Mouse (Mus musculus) midbrain, embryonic 14.5 days (tissue): Measurements from ENCODE around the gene Capza1. TPM values are rescaled to one million over a fixed set of nuclear protein-coding genes. Genes with fewer than 3 reads are reported as not detected.
A peak's percentile ranks its signal among the peaks of the same experiment; 100 is the strongest.

ENCODE experiments used
- ATAC-seq: fragments of 200-750 bp; cut with Nextera tagmentation; 2 replicates; pipeline ENCODE4 v1.8.0; 2017; ENCODE audit warnings: moderate number of reproducible peaks, moderate library complexity; ENCODE audit not compliant: low FRiP score, low TSS enrichment
- DNase-seq: peaks from one replicate; pipeline ENCODE4 v3.0.0-alpha.2; 2015
- H3K27ac ChIP-seq: fragments of 300-500 bp; sonication (generic); replicated peaks from 2 replicates; pipeline ENCODE4 v1.5.1; 2014; ENCODE audit warnings: mild to moderate bottlenecking, low read depth, low read length, moderate library complexity
- H3K27me3 ChIP-seq: fragments of 300-500 bp; sonication (generic); 2 replicates; pipeline ENCODE4 v1.6.1; 2014; ENCODE audit warnings: low read length, control low read depth, mixed read lengths; ENCODE audit not compliant: control insufficient read depth, insufficient read depth
- H3K36me3 ChIP-seq: fragments of 300-500 bp; sonication (generic); 2 replicates; pipeline ENCODE4 v1.6.1; 2014; ENCODE audit warnings: low read length, control low read depth; ENCODE audit not compliant: control insufficient read depth, insufficient read depth
- H3K4me1 ChIP-seq: fragments of 300-500 bp; sonication (generic); 2 replicates; pipeline ENCODE4 v1.6.1; 2014; ENCODE audit warnings: mild to moderate bottlenecking, antibody characterized with exemption, low read length, control low read depth; ENCODE audit not compliant: control insufficient read depth, insufficient read depth
- H3K4me2 ChIP-seq: fragments of 300-500 bp; sonication (generic); 2 replicates; pipeline ENCODE4 v1.6.1; 2014; ENCODE audit warnings: mild to moderate bottlenecking, low read length, moderate library complexity
- H3K4me3 ChIP-seq: fragments of 300-500 bp; sonication (generic); replicated peaks from 2 replicates; pipeline ENCODE4 v1.5.1; 2014; ENCODE audit warnings: low read depth, low read length
- H3K9ac ChIP-seq: fragments of 300-500 bp; sonication (generic); replicated peaks from 2 replicates; pipeline ENCODE4 v1.6.1; 2014; ENCODE audit warnings: mild to moderate bottlenecking, low read length, moderate library complexity
- H3K9me3 ChIP-seq: fragments of 300-500 bp; sonication (generic); 2 replicates; pipeline ENCODE4 v1.6.1; 2016; ENCODE audit warnings: low read length, control low read depth, mixed read lengths; ENCODE audit not compliant: control insufficient read depth
- WGBS: fragments of 180-500 bp; shearing (Covaris S2); extraction: QIAGEN DNeasy Blood & Tissue Kit; methylation state at CpG from one replicate; pipeline ENCODE4 v1.1.7; 2014; 5-methylcytosine and 5-hydroxymethylcytosine counted together
- polyA plus RNA-seq: library from polyadenylated mRNA; unstranded; fragments of >200 nt; fragmentation: Nextera tagmentation; extraction: Ambion mirVana; gene quantifications from 2 replicates; pipeline ENCODE4 v1.2.1, GENCODE M21; 2014

Gene Capza1
- polyA plus RNA-seq, 1 experiment from 2014 or later: 213 TPM

DNA sequence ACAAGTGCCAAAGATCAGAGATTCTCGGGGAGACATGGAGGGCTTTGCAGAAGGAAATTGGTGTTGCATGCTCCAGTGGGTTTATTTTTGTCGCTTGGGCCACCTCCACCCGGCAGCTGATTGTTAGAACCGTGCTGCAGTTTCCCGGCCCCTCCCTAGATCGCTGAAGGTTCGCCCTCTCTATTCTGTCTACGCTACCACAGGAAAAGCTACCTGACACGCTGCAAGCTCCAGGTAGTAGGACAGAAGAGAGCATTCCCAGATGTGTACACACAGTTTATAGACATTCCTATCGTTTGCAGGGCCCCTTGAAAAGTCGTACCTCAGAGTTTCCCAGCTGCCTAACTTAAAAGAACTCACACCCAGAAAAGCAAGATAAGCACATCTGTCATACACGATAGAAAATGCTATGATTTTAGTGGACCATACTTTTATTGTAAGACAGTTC, 1.1 kb upstream of the Capza1 start:
- WGBS: 2% methylated on average over 12 of the region's 12 CpGs
- 0 out of 2 replicates have a peak, but pooled peaks have one; percentile 6 for ATAC-seq
- Histone ChIP-seq H3K4me3 (peak overlapping the region; percentile 64), H3K36me3 (peaks cover 10% of the 10 kb centered on the region), H3K9me3 (no peaks in the 10 kb centered on the region), H3K4me2 (peak overlapping the region; percentile 83), H3K27ac (peak overlapping the region; percentile 94), H3K27me3 (no peaks in the 10 kb centered on the region), H3K9ac (peak overlapping the region; percentile 80), H3K4me1 (peaks cover 25% of the 10 kb centered on the region)
- peak; percentile 55 for DNase-seq

DNA sequence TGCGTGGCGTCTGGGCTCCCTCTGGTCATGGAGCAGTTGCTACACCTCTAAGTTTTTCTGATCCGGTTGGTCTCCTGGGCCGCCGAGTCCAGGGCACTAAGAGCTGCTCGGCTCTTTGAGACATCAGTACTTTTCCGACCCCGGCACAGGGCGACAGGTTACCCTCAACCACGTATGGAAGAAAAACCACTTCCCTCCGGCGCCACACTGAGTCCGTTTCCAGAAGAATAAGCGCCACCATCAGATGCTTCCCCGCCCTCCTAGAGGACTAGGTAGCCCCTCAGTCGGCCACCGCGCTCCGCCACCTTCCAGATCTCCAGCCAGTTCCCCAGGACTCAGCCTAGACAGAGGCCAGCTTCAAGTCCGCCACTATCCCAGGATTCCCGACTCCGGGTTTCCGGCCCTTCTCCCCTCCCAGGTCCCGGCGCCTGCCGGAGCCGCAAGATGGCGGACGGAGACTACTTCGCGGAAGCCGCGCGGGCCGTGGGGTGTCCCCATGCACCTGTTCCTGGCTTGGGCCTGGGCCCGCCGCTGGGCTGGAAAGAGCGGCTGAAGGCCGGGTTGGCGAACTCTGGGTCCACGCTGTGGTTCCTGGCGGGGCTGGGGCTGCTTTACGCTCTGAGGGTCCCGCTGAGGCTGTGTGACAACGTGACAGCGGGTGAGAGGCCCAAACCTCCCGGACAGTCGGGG, 491 bp upstream of the Capza1 start:
- peak overlapping the region; percentile 80 for H3K9ac ChIP-seq
- peak overlapping the region; percentile 64 for H3K4me3 ChIP-seq
- H3K4me1 ChIP-seq: peaks cover 25% of the 10 kb centered on the region
- H3K27ac ChIP-seq: peak overlapping the region; percentile 94
- H3K36me3 ChIP-seq: 0 out of 2 replicates have a peak, but pooled peaks cover 7% of the 10 kb centered on the region
- under 1% methylated on average over 48 of the region's 48 CpGs for WGBS
- ATAC-seq (peak; percentile 92), DNase-seq (peak; percentile 93)
- no peaks in the 10 kb centered on the region for H3K9me3 ChIP-seq
- no peaks in the 10 kb centered on the region for H3K27me3 ChIP-seq
- H3K4me2 ChIP-seq: peak overlapping the region; percentile 83

DNA sequence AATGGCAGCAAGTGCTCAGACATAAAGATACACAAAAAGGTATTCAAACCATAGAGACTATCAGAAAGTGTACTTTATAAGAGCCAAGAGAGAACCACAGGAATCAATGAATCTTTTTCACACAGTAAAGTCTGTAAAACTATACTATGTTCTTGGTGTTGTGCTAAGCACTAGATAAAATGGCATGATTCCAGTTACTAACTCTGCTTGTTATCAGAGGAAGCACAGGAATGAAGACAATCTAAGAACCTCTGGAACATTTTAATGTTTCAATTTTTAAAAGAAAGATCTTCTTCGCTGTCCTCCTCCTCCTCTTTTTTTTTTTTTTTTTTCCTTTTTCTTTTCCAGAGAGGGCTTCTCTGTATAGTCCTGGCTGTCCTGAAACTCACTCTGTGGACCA, 5.7 kb downstream of the Capza1 start:
- 100% methylated on average over 1 of the region's 1 CpGs for WGBS
- 0 out of 2 replicates have a peak, but pooled peaks cover 4% of the 10 kb centered on the region for H3K36me3 ChIP-seq
- H3K27me3 ChIP-seq: no peaks in the 10 kb centered on the region
- no peak overlapping the region for H3K27ac ChIP-seq
- H3K4me3 ChIP-seq: no peak overlapping the region
- no peak for ATAC-seq
- no peak for DNase-seq
- H3K9ac ChIP-seq: no peak overlapping the region
- H3K9me3 ChIP-seq: no peaks in the 10 kb centered on the region
- H3K4me2 ChIP-seq: no peak overlapping the region
- H3K4me1 ChIP-seq: peaks cover 18% of the 10 kb centered on the region

DNA sequence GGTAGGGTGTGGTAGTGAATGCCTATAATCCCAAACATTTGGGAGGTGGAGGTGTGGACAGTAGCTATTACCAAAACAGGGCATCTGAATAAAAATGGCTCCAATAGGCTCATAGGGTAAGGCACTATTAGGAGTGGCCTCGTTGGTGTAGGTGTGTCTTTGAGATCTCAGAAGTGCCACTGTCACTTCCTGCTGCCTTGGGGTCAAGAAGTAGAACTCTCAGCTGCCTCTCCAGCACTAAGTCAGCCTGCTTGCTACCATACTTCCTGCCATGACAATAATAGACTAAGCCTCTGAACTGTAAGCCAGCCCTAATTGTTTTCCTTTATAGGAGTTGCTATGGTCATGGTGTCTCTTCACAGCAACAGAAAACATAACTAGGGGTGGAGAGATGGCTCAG, 8.2 kb downstream of the Capza1 start:
- Histone ChIP-seq H3K36me3 (0 out of 2 replicates have a peak, but pooled peaks cover 4% of the 10 kb centered on the region), H3K4me3 (no peak overlapping the region), H3K9ac (no peak overlapping the region), H3K27me3 (no peaks in the 10 kb centered on the region), H3K9me3 (no peaks in the 10 kb centered on the region), H3K4me2 (no peak overlapping the region), H3K27ac (no peak overlapping the region), H3K4me1 (0 out of 2 replicates have a peak, but pooled peaks cover 2% of the 10 kb centered on the region)
- DNase-seq (no peak), ATAC-seq (no peak)
- 92% methylated on average over 1 of the region's 1 CpGs for WGBS

DNA sequence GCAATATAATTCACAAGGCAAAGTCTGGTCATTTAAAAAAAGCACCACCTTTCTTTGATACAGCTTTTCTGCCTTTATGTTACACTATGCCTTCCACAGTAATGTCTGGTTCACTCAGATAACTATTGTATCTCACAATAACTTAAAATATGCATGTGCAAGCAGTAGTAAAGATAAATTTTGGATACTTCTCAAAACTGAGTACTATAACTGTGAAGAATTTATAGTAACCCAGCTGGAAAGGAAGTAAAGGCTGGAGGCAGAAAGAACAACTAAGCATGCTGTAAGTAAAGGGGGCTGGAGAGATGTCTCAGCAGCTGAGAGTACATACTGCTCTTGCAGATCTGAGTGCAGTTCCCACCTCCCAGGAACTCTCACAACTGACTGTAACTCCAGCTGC, 9.4 kb downstream of the Capza1 start:
- Histone ChIP-seq H3K27ac (no peak overlapping the region), H3K9me3 (no peaks in the 10 kb centered on the region), H3K36me3 (0 out of 2 replicates have a peak, but pooled peaks cover 4% of the 10 kb centered on the region), H3K4me2 (no peak overlapping the region), H3K4me3 (no peak overlapping the region), H3K9ac (no peak overlapping the region), H3K4me1 (no peaks in the 10 kb centered on the region), H3K27me3 (no peaks in the 10 kb centered on the region)
- no peak for DNase-seq
- ATAC-seq: no peak

DNA sequence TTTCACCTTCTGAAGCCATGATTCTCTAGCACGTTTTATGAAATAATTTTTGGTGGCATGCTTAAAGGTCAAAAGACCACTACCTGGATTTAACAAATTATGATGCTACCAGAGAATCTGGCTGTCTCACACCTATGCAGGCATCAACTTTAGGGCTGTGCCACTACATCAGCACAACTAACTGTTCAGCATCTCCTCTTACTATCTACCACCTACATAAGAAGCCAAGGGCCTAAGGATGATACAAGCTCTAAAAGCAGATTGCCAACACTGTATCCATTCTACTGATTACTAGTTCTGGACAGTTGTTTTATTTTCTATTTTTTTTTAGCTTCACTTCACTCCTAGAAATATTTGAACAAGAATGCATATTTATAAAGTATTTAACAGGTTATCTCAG, 9.8 kb downstream of the Capza1 start:
- WGBS: 100% methylated on average over 1 of the region's 1 CpGs
- no peak overlapping the region for H3K4me3 ChIP-seq
- H3K27me3 ChIP-seq: no peaks in the 10 kb centered on the region
- H3K4me2 ChIP-seq: no peak overlapping the region
- ATAC-seq: no peak
- no peak overlapping the region for H3K27ac ChIP-seq
- H3K9me3 ChIP-seq: no peaks in the 10 kb centered on the region
- H3K36me3 ChIP-seq: 0 out of 2 replicates have a peak, but pooled peaks cover 4% of the 10 kb centered on the region
- H3K4me1 ChIP-seq: no peaks in the 10 kb centered on the region
- DNase-seq: no peak
- no peak overlapping the region for H3K9ac ChIP-seq

DNA sequence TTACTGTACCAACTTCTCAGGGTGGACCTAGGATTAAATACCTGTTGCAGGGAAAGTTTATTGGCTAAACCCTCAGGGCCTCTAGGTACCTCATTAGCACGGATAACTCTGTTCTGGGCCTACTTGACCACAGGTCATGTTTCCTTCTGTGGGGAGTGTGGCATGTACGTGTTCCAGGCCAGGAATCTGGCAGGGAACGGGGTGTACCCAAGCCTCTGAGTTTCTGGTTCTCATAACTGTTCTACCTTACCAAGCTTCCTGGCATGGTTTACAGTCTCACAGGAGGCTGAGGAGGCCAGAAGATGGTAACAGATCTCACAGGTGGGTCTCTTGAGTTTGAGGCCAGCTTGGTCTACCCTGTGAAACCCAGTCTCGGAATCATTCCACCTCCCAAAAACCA, 17.7 kb downstream of the Capza1 start:
- no peak for ATAC-seq
- 97% methylated on average over 4 of the region's 4 CpGs for WGBS

DNA sequence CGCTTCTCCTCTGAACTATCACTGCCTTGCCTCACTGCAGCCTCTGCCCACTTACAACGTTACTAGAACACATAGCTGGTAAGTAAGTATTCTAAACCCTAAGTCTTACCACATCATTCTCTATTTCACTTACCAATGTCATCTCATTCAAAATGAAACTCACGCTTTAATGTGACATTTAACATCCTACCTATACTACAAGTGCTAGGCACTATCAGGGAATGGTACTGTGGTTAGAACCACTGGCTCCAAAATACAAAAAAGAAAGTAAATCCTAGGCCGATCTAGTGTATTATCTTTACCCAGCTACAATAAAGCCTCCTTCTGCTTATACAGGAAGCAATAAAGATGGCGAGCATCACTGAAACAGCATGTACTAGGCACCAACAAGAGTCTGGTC, 23.3 kb downstream of the Capza1 start:
- 97% methylated on average over 5 of the region's 5 CpGs for WGBS
- Histone ChIP-seq H3K9ac (no peak overlapping the region), H3K4me1 (no peaks in the 10 kb centered on the region), H3K27me3 (no peaks in the 10 kb centered on the region), H3K27ac (no peak overlapping the region), H3K4me3 (no peak overlapping the region), H3K9me3 (no peaks in the 10 kb centered on the region), H3K4me2 (no peak overlapping the region), H3K36me3 (peaks cover 51% of the 10 kb centered on the region)
- ATAC-seq (no peak), DNase-seq (no peak)

More for the DNA sequence above, 17.7 kb downstream of the Capza1 start:
- H3K4me1 ChIP-seq: no peaks in the 10 kb centered on the region
- H3K4me2 ChIP-seq: no peak overlapping the region
- no peak for DNase-seq
- H3K9ac ChIP-seq: no peak overlapping the region
- no peaks in the 10 kb centered on the region for H3K27me3 ChIP-seq
- peaks cover 25% of the 10 kb centered on the region for H3K36me3 ChIP-seq
- H3K27ac ChIP-seq: no peak overlapping the region
- H3K4me3 ChIP-seq: no peak overlapping the region
- H3K9me3 ChIP-seq: no peaks in the 10 kb centered on the region

DNA sequence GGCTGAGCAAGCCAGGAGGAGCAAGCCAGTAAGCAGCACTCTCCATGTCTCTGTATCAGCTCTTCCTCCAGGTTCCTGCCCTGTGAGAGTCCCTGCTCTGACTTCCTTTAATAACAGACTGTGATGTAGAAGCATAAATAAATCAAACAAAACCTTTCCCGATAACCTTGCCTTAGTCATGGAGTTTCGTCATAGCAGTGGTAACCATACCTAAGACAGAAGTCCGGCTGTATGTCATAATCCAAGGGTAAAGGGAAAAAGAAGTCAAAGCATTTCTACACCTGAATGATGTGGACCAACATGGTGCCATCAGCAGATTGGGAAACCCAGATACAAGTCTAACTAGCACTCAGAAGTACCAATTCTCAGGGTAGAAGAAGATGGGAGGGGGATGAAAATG, 28.5 kb downstream of the Capza1 start:
- WGBS: 98% methylated on average over 3 of the region's 3 CpGs
- H3K36me3 ChIP-seq: peaks cover 56% of the 10 kb centered on the region
- no peak overlapping the region for H3K27ac ChIP-seq

More for the DNA sequence above, 28.5 kb downstream of the Capza1 start:
- no peak for DNase-seq
- Histone ChIP-seq H3K4me1 (no peaks in the 10 kb centered on the region), H3K4me3 (no peak overlapping the region), H3K9me3 (no peaks in the 10 kb centered on the region), H3K27me3 (no peaks in the 10 kb centered on the region), H3K9ac (no peak overlapping the region), H3K4me2 (no peak overlapping the region)
- ATAC-seq: no peak
